Mouse (Mus musculus): Measurements from ENCODE around the gene Sgsm1. TPM values are rescaled to one million over a fixed set of nuclear protein-coding genes. Genes with fewer than 3 reads are reported as not detected.

The Sgsm1 gene
- polyA plus RNA-seq, 1 experiment from 2014 or later, result 8.5 TPM

- DNase-seq (ENCODE audit: low spot score) (no peak), ATAC-seq (ENCODE audit: low FRiP score) (no peak)
- H3K9me3 ChIP-seq (ENCODE audit: control insufficient read depth, low read length), result no peaks in the 10 kb centered on the region
These were observed 6.1 kb downstream of the Sgsm1 start for GRCm38 (mm10) chr5:113304527-113304926.

DNA sequence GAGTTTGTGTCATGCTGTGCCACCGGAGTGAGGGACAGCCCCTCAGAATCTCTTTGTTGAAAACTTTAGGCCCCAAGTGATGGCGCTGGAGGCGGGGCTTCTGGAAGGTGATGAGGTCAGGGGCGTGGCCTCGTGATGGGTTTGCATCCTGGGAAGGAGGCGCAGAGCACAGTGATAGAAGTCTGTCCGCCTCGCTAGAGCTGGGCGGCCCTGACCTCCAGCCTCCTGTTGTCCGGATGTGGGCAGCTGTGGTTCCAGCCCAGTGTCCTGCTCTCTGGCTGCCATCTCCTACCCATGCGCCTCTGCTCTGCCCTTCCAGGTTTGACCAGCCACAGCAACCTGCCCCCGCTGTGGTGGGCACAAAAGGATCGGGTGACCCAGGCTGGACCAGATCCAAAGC, 8.7 kb downstream of the Sgsm1 start:
- no peak overlapping the region for H3K9ac ChIP-seq (ENCODE audit: low read depth, low read length)
- no peaks in the 10 kb centered on the region for H3K9me3 ChIP-seq (ENCODE audit: control insufficient read depth, low read length)
- no peak for ATAC-seq (ENCODE audit: low FRiP score)
- no peaks in the 10 kb centered on the region for H3K27me3 ChIP-seq (ENCODE audit: control insufficient read depth, insufficient read depth, low read length)
- no peak overlapping the region for H3K4me2 ChIP-seq (replicated peaks; ENCODE audit: low read depth, low read length)
- no peak overlapping the region for H3K4me3 ChIP-seq (ENCODE audit: low read depth, low read length)
- H3K4me1 ChIP-seq (replicated peaks; ENCODE audit: control insufficient read depth, insufficient read depth, low read length), result peaks cover 2% of the 10 kb centered on the region; the same call in 1 of the 2 replicates
- WGBS, result 17% methylated on average over 13 of the region's 13 CpGs
- H3K36me3 ChIP-seq (ENCODE audit: control insufficient read depth, insufficient read depth, low read length), result no peaks in the 10 kb centered on the region
- no peak overlapping the region for H3K27ac ChIP-seq (ENCODE audit: low read depth, low read length)
- DNase-seq (ENCODE audit: low spot score), result peak; percentile 33

More at GRCm38 (mm10) chr5:113304527-113304926, 6.1 kb downstream of the Sgsm1 start:
- 92% methylated on average over 5 of the region's 5 CpGs for WGBS
- peaks cover 10% of the 10 kb centered on the region for H3K4me1 ChIP-seq (replicated peaks; ENCODE audit: control insufficient read depth, insufficient read depth, low read length)
- H3K36me3 ChIP-seq (ENCODE audit: control insufficient read depth, insufficient read depth, low read length), result no peaks in the 10 kb centered on the region
- no peak overlapping the region for H3K9ac ChIP-seq (ENCODE audit: low read depth, low read length)
- H3K4me3 ChIP-seq (ENCODE audit: low read depth, low read length), result no peak overlapping the region
- H3K4me2 ChIP-seq (replicated peaks; ENCODE audit: low read depth, low read length), result no peak overlapping the region
- H3K27ac ChIP-seq (ENCODE audit: low read depth, low read length), result no peak overlapping the region
- peaks cover 2% of the 10 kb centered on the region; the same call in 1 of the 2 replicates for H3K27me3 ChIP-seq (ENCODE audit: control insufficient read depth, insufficient read depth, low read length)

- no peaks in the 10 kb centered on the region; the same call in 1 of the 2 replicates for H3K4me1 ChIP-seq (replicated peaks; ENCODE audit: control insufficient read depth, insufficient read depth, low read length)
- H3K4me2 ChIP-seq (replicated peaks; ENCODE audit: low read depth, low read length), result no peak overlapping the region
- no peaks in the 10 kb centered on the region for H3K9me3 ChIP-seq (ENCODE audit: control insufficient read depth, low read length)
- H3K27ac ChIP-seq (ENCODE audit: low read depth, low read length), result no peak overlapping the region
- ATAC-seq (ENCODE audit: low FRiP score) (no peak), DNase-seq (ENCODE audit: low spot score) (no peak)
- H3K36me3 ChIP-seq (ENCODE audit: control insufficient read depth, insufficient read depth, low read length), result no peaks in the 10 kb centered on the region
- H3K27me3 ChIP-seq (ENCODE audit: control insufficient read depth, insufficient read depth, low read length), result no peaks in the 10 kb centered on the region
- WGBS, result 75% methylated on average over 22 of the region's 22 CpGs
- no peak overlapping the region for H3K4me3 ChIP-seq (ENCODE audit: low read depth, low read length)
- H3K9ac ChIP-seq (ENCODE audit: low read depth, low read length), result no peak overlapping the region
These were observed 10.3 kb downstream of the Sgsm1 start for GRCm38 (mm10) chr5:113300148-113300889.

DNA sequence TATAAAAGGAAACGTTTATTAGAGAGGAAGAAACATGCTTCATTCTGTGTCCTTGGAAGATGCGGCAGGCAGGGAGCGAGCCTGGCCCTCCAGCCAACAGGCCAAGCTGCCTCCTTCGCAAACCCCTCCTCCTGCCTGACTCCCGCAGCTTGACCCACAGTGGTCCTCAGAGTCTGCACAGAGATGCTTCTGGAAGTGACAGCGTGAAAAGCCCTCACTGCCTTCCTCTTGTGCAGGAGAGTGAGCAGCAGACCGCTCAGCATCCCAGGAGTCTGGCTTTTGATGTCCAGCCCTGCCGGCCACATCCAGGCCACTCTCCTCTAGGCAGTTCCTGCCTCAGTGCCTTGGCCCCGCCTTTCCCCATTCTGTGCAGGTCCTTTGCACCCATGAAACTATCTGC, 11.2 kb downstream of the Sgsm1 start:
- Histone ChIP-seq H3K4me2 (replicated peaks; ENCODE audit: low read depth, low read length) (no peak overlapping the region), H3K9me3 (ENCODE audit: control insufficient read depth, low read length) (no peaks in the 10 kb centered on the region), H3K27ac (ENCODE audit: low read depth, low read length) (no peak overlapping the region), H3K4me1 (replicated peaks; ENCODE audit: control insufficient read depth, insufficient read depth, low read length) (no peaks in the 10 kb centered on the region; the same call in 1 of the 2 replicates), H3K9ac (ENCODE audit: low read depth, low read length) (no peak overlapping the region), H3K27me3 (ENCODE audit: control insufficient read depth, insufficient read depth, low read length) (no peaks in the 10 kb centered on the region), H3K4me3 (ENCODE audit: low read depth, low read length) (no peak overlapping the region), H3K36me3 (ENCODE audit: control insufficient read depth, insufficient read depth, low read length) (no peaks in the 10 kb centered on the region)
- ATAC-seq (ENCODE audit: low FRiP score) (no peak), DNase-seq (ENCODE audit: low spot score) (no peak)
- 41% methylated on average over 9 of the region's 9 CpGs for WGBS

GRCm38 (mm10) chr5:113298826-113299225, 11.8 kb downstream of the Sgsm1 start:
- no peaks in the 10 kb centered on the region; the same call in 1 of the 2 replicates for H3K4me1 ChIP-seq (replicated peaks; ENCODE audit: control insufficient read depth, insufficient read depth, low read length)
- ATAC-seq (ENCODE audit: low FRiP score) (no peak), DNase-seq (ENCODE audit: low spot score) (no peak)
- no peak overlapping the region for H3K4me2 ChIP-seq (replicated peaks; ENCODE audit: low read depth, low read length)
- H3K27me3 ChIP-seq (ENCODE audit: control insufficient read depth, insufficient read depth, low read length), result no peaks in the 10 kb centered on the region
- 78% methylated on average over 6 of the region's 6 CpGs for WGBS
- no peak overlapping the region for H3K27ac ChIP-seq (ENCODE audit: low read depth, low read length)
- no peaks in the 10 kb centered on the region for H3K36me3 ChIP-seq (ENCODE audit: control insufficient read depth, insufficient read depth, low read length)
- H3K9me3 ChIP-seq (ENCODE audit: control insufficient read depth, low read length), result no peaks in the 10 kb centered on the region
- no peak overlapping the region for H3K9ac ChIP-seq (ENCODE audit: low read depth, low read length)
- H3K4me3 ChIP-seq (ENCODE audit: low read depth, low read length), result no peak overlapping the region

DNA sequence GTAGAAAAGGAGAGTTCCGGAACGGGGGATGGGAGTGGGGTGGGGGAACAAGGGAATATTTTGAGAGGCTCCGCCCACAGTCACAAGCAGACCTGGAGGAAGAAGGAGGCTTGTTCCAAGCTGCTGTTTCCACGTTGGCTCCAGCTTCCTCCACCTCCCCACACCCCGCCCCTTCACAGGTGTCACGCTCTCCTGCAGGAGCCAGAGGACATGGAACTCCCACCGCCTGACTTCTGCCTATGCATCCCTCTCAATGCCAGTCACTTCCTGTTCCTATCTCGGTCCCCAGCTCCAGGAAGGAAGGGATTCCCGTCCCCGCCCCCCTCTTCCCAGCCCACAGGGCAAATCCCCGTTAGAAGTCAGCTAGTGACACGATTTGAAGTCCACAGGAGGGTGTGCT, 12.5 kb downstream of the Sgsm1 start:
- 26% methylated on average over 12 of the region's 12 CpGs for WGBS
- H3K36me3 ChIP-seq (ENCODE audit: control insufficient read depth, insufficient read depth, low read length), result no peaks in the 10 kb centered on the region
- no peaks in the 10 kb centered on the region for H3K9me3 ChIP-seq (ENCODE audit: control insufficient read depth, low read length)
- no peaks in the 10 kb centered on the region for H3K27me3 ChIP-seq (ENCODE audit: control insufficient read depth, insufficient read depth, low read length)
- no peak overlapping the region for H3K4me3 ChIP-seq (ENCODE audit: low read depth, low read length)
- ATAC-seq (ENCODE audit: low FRiP score), result no peak
- no peak overlapping the region for H3K4me2 ChIP-seq (replicated peaks; ENCODE audit: low read depth, low read length)
- no peaks in the 10 kb centered on the region; the same call in 1 of the 2 replicates for H3K4me1 ChIP-seq (replicated peaks; ENCODE audit: control insufficient read depth, insufficient read depth, low read length)
- no peak overlapping the region for H3K27ac ChIP-seq (ENCODE audit: low read depth, low read length)
- no peak for DNase-seq (ENCODE audit: low spot score)
- H3K9ac ChIP-seq (ENCODE audit: low read depth, low read length), result no peak overlapping the region

- WGBS, result 52% methylated on average over 4 of the region's 4 CpGs
These were observed 14.8 kb downstream of the Sgsm1 start for GRCm38 (mm10) chr5:113295791-113296190.

GRCm38 (mm10) chr5:113294575-113294974, 16.0 kb downstream of the Sgsm1 start:
- H3K9me3 ChIP-seq (ENCODE audit: control insufficient read depth, low read length), result no peaks in the 10 kb centered on the region
- no peaks in the 10 kb centered on the region for H3K36me3 ChIP-seq (ENCODE audit: control insufficient read depth, insufficient read depth, low read length)
- 81% methylated on average over 5 of the region's 5 CpGs for WGBS
- ATAC-seq (ENCODE audit: low FRiP score) (no peak), DNase-seq (ENCODE audit: low spot score) (no peak)
- H3K4me1 ChIP-seq (replicated peaks; ENCODE audit: control insufficient read depth, insufficient read depth, low read length), result no peaks in the 10 kb centered on the region
- no peak overlapping the region for H3K4me3 ChIP-seq (ENCODE audit: low read depth, low read length)
- no peak overlapping the region for H3K4me2 ChIP-seq (replicated peaks; ENCODE audit: low read depth, low read length)
- H3K27ac ChIP-seq (ENCODE audit: low read depth, low read length), result no peak overlapping the region
- peaks cover 2% of the 10 kb centered on the region; the same call in 1 of the 2 replicates for H3K27me3 ChIP-seq (ENCODE audit: control insufficient read depth, insufficient read depth, low read length)
- no peak overlapping the region for H3K9ac ChIP-seq (ENCODE audit: low read depth, low read length)

More at GRCm38 (mm10) chr5:113295791-113296190, 14.8 kb downstream of the Sgsm1 start:
- H3K4me2 ChIP-seq (replicated peaks; ENCODE audit: low read depth, low read length), result no peak overlapping the region
- no peak overlapping the region for H3K27ac ChIP-seq (ENCODE audit: low read depth, low read length)
- ATAC-seq (ENCODE audit: low FRiP score) (no peak), DNase-seq (ENCODE audit: low spot score) (peak; percentile 49)
- no peak overlapping the region for H3K9ac ChIP-seq (ENCODE audit: low read depth, low read length)
- no peak overlapping the region for H3K4me3 ChIP-seq (ENCODE audit: low read depth, low read length)
- H3K36me3 ChIP-seq (ENCODE audit: control insufficient read depth, insufficient read depth, low read length), result no peaks in the 10 kb centered on the region
- no peaks in the 10 kb centered on the region for H3K4me1 ChIP-seq (replicated peaks; ENCODE audit: control insufficient read depth, insufficient read depth, low read length)
- H3K27me3 ChIP-seq (ENCODE audit: control insufficient read depth, insufficient read depth, low read length), result no peaks in the 10 kb centered on the region
- H3K9me3 ChIP-seq (ENCODE audit: control insufficient read depth, low read length), result no peaks in the 10 kb centered on the region

- H3K4me2 ChIP-seq (replicated peaks; ENCODE audit: low read depth, low read length), result no peak overlapping the region
- H3K4me1 ChIP-seq (replicated peaks; ENCODE audit: control insufficient read depth, insufficient read depth, low read length), result no peaks in the 10 kb centered on the region
- no peak overlapping the region for H3K4me3 ChIP-seq (ENCODE audit: low read depth, low read length)
- no peak for ATAC-seq (ENCODE audit: low FRiP score)
- H3K9ac ChIP-seq (ENCODE audit: low read depth, low read length), result no peak overlapping the region
- no peak for DNase-seq (ENCODE audit: low spot score)
- no peak overlapping the region for H3K27ac ChIP-seq (ENCODE audit: low read depth, low read length)
- 70% methylated on average over 4 of the region's 4 CpGs for WGBS
- H3K9me3 ChIP-seq (ENCODE audit: control insufficient read depth, low read length), result no peaks in the 10 kb centered on the region
- no peaks in the 10 kb centered on the region for H3K36me3 ChIP-seq (ENCODE audit: control insufficient read depth, insufficient read depth, low read length)
- peaks cover 9% of the 10 kb centered on the region for H3K27me3 ChIP-seq (ENCODE audit: control insufficient read depth, insufficient read depth, low read length)
These were observed 17.1 kb downstream of the Sgsm1 start for GRCm38 (mm10) chr5:113293446-113293845.

Data from hindbrain, embryonic 11.5 days (tissue).